Mouse (Mus musculus) liver, embryonic 14.5 days (tissue): Measurements from ENCODE around the gene Prap1.

Experiments used
- CTCF ChIP-seq: IDR thresholded peaks from 2 replicates; pipeline ENCODE4 v1.5.1; 2016; ENCODE audit warnings: antibody characterized with exemption, low read depth, control low read depth
- EP300 ChIP-seq: IDR thresholded peaks from 2 replicates; pipeline ENCODE4 v1.6.1; 2016; ENCODE audit warnings: antibody characterized with exemption, low read depth

DNA sequence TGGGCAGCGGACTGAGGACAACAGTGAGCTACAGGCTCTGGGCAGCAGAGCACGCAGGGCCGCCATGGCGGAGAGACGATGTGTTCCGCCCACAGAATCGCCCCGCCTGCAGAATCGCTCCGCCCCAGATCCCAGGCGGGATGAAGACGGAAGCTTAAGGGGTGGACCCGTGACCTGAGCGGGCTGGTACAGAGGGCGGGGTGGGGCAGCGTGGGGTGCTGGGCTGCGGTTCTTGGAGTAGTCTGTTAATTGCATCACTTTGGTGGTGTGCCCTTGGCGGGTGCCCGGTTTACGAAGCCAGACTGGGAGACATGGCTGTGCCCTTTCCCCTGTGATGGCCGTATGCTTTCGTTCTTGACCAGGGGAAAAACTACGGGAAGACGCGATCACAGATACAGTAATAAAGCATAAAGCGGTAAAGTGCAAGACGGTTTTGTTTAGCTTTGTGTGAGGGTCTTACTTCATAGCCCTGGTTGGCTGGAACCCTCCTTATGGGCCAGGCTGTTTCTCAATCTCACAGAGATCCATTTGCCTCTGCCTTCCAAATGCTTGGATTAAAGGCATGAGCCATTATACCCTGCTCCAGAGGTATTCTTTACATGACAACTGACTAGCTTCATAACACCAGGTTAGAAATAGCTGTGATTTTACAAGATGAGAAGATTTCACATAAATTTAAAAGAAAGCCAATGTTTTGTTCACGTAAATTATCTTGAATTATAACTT lies 23.3 kb downstream of the Prap1 start, which contains the start of gene Echs1:
- TF ChIP-seq CTCF, result no peak
- TF ChIP-seq EP300, result no peak
